Mouse (Mus musculus) heart, adult 2 months (tissue): ENCODE results near the gene Tspan9. TPM values are rescaled to one million over a fixed set of nuclear protein-coding genes. Genes with fewer than 3 reads are reported as not detected.

ENCODE experiments used
- DNase-seq, 2 experiments: peaks; one replicate each; pipeline ENCODE4 v3.0.0; 2021
- H3K27ac ChIP-seq: fragments of 200-600 bp; 2 replicates; pipeline ENCODE4 v1.8.1; 2022
- H3K27me3 ChIP-seq: fragments of 200-500 bp; 2 replicates; pipeline ENCODE4 v1.6.1; 2012; ENCODE audit warnings: mild to moderate bottlenecking, low read length, inconsistent platforms, mixed read lengths; ENCODE audit not compliant: control insufficient read depth, insufficient read depth
- H3K36me3 ChIP-seq: fragments of 200-500 bp; 2 replicates; pipeline ENCODE4 v1.6.1; 2012; ENCODE audit warnings: low read length, inconsistent platforms; ENCODE audit not compliant: control insufficient read depth, insufficient read depth
- H3K4me1 ChIP-seq: fragments of 200-500 bp; 2 replicates; pipeline ENCODE4 v1.6.1; 2011; ENCODE audit warnings: low read length; ENCODE audit not compliant: control insufficient read depth, insufficient read depth
- H3K4me3 ChIP-seq: fragments of 200-600 bp; 2 replicates; pipeline ENCODE4 v1.8.1; 2022
- H3K79me2 ChIP-seq: fragments of 200-500 bp; replicated peaks from 2 replicates; pipeline ENCODE4 v1.6.1; 2012; ENCODE audit warnings: mild to moderate bottlenecking, inconsistent platforms, low read length, moderate library complexity, mixed read lengths; ENCODE audit not compliant: control insufficient read depth, insufficient read depth
- H3K9ac ChIP-seq: fragments of 200-500 bp; 2 replicates; pipeline ENCODE4 v1.6.1; 2012; ENCODE audit warnings: low read depth, mild to moderate bottlenecking, control low read depth, inconsistent platforms, low read length, mixed read lengths
- CTCF ChIP-seq: fragments of 200-600 bp; IDR thresholded peaks from 2 replicates; pipeline ENCODE4 v1.8.1; 2022; ENCODE audit warnings: antibody characterized with exemption, mild to moderate bottlenecking, moderate library complexity
- EP300 ChIP-seq: fragments of 200-500 bp; IDR thresholded peaks from 2 replicates; pipeline ENCODE4 v1.6.1; 2011; ENCODE audit warnings: low read depth, low read length, control low read depth; ENCODE audit not compliant: insufficient read depth
- POLR2A ChIP-seq: fragments of 200-500 bp; IDR thresholded peaks from 2 replicates; pipeline ENCODE4 v1.6.1; 2011; ENCODE audit warnings: mild to moderate bottlenecking, low read depth, low read length, control low read depth; ENCODE audit not compliant: insufficient read depth
- WGBS: fragments of 180-500 bp; shearing (Covaris S2); methylation state at CpG from one replicate; pipeline ENCODE4 v1.1.7; 2018; 5-methylcytosine and 5-hydroxymethylcytosine counted together
- intact Hi-C: fragments of 180-260 bp; cut with DNase I; formaldehyde crosslinking; loops from one replicate; pipeline ENCODE4 v1.15.1; 2025
- polyA plus RNA-seq: library from polyadenylated mRNA; depleted of rRNA; stranded (reverse); fragments of >200 nt; gene quantifications from 2 replicates; pipeline ENCODE4 v1.2.3, GENCODE M21; 2012
- total RNA-seq, 2 experiments: library from RNA; stranded (reverse); gene quantifications; 2 replicates each; pipeline ENCODE4 v1.2.3; 2021

The Tspan9 gene
- total and polyA plus RNA-seq, 3 experiments: 84.9 to 104 (median 88.5) TPM

DNA sequence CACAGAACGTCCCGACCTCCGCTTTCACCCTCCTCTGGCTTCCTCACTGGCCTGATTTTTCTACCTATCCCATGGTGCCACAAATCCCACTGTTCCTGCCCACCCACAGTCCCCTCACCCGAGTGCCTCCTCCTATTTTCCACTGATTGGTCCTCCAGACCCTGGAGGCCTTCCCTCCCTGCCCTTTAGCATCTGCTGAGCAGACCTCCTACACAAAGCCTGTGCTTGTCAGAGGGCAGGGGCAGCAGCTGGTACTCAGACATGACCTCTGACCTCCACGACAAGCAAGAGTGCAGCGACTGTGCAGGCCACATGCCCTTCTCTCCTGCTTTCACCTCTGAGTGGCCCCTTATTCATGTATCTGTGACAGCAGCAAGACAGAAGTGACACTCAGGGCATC is 121.2 kb downstream of the Tspan9 start:
- Histone ChIP-seq H3K79me2 (no peaks in the 10 kb centered on the region; the same call in 1 of the 2 replicates), H3K9ac (no peak overlapping the region), H3K36me3 (no peaks in the 10 kb centered on the region), H3K27ac (no peak overlapping the region), H3K27me3 (no peaks in the 10 kb centered on the region), H3K4me1 (peaks cover 2% of the 10 kb centered on the region; the same call in 1 of the 2 replicates), H3K4me3 (no peak overlapping the region)
- no peak for DNase-seq
- TF ChIP-seq EP300 (no peak), POLR2A (no peak), CTCF (no peak)
- intact Hi-C loops: no loop called here
- 76% methylated on average over 6 of the region's 6 CpGs for WGBS

DNA sequence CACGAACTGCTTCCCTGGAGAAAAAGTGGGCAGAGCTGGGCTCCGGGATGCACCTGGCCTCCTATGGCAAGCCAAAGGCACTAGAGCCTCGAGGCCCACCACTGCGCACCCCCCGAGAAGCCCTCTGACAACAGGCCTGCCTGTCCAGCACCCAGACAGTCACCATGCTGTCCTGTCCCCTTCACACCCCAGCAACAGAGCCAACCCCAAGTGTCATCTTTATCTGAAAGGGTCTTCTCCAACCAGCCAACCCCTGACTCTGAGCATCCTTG is 121.5 kb downstream of the Tspan9 start:
- Histone ChIP-seq H3K4me1 (peaks cover 2% of the 10 kb centered on the region; the same call in 1 of the 2 replicates), H3K36me3 (no peaks in the 10 kb centered on the region), H3K27me3 (no peaks in the 10 kb centered on the region), H3K4me3 (no peak overlapping the region), H3K9ac (no peak overlapping the region), H3K27ac (no peak overlapping the region), H3K79me2 (no peaks in the 10 kb centered on the region; the same call in 1 of the 2 replicates)
- DNase-seq: no peak
- WGBS: 82% methylated on average over 5 of the region's 5 CpGs
- TF ChIP-seq EP300: no peak
- TF ChIP-seq CTCF: no peak
- TF ChIP-seq POLR2A: no peak
- intact Hi-C loops: no loop called here

- WGBS: 43% methylated on average over 10 of the region's 10 CpGs
- Histone ChIP-seq H3K9ac (no peak overlapping the region), H3K4me1 (peaks cover 2% of the 10 kb centered on the region; the same call in 1 of the 2 replicates), H3K27me3 (no peaks in the 10 kb centered on the region), H3K4me3 (no peak overlapping the region), H3K27ac (no peak overlapping the region), H3K79me2 (no peaks in the 10 kb centered on the region; the same call in 1 of the 2 replicates), H3K36me3 (no peaks in the 10 kb centered on the region)
- intact Hi-C loops: no loop called here
- TF ChIP-seq CTCF (no peak), EP300 (no peak), POLR2A (no peak)
- no peak for DNase-seq
These were observed 122.1 kb downstream of the Tspan9 start for GRCm38 (mm10) chr6:128021106-128021930.

DNA sequence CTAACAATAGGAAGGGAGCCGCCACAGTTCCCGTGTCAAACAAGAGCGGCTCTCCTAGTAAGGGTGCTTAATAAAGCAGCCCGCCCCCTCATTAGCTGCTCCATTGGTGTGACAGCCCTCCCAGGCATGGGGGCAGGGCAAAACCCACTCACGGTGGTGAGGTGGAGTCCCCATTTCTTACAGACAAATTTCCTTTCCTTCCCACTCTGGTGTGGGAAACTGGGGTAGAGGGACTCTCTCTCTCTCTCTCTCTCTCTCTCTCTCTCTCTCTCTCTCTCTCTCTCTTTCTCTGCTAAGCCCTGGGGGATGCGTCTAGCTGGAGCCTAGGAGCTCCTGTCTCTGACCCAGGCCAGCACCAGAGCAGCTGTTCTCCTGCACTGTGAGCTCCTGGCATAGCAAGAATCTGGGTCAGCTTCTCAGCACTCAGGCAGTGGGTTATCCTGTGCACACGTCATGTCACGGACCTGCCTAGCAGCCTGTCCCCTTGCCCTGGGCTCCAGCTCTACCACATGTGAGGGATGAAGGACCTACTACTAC is 122.8 kb downstream of the Tspan9 start:
- WGBS: 58% methylated on average over 8 of the region's 8 CpGs
- no peak overlapping the region for H3K4me3 ChIP-seq
- H3K27me3 ChIP-seq: no peaks in the 10 kb centered on the region
- no peak for DNase-seq
- peaks cover 2% of the 10 kb centered on the region; the same call in 1 of the 2 replicates for H3K4me1 ChIP-seq
- H3K9ac ChIP-seq: no peak overlapping the region
- intact Hi-C loops: no loop called here
- no peaks in the 10 kb centered on the region; the same call in 1 of the 2 replicates for H3K79me2 ChIP-seq
- H3K27ac ChIP-seq: no peak overlapping the region
- H3K36me3 ChIP-seq: no peaks in the 10 kb centered on the region
- TF ChIP-seq CTCF (no peak), POLR2A (no peak), EP300 (no peak)

GRCm38 (mm10) chr6:128020053-128020452 is 123.3 kb downstream of the Tspan9 start:
- H3K27ac ChIP-seq: no peak overlapping the region
- intact Hi-C loops: no loop called here
- peaks cover 2% of the 10 kb centered on the region; the same call in 1 of the 2 replicates for H3K4me1 ChIP-seq
- no peaks in the 10 kb centered on the region; the same call in 1 of the 2 replicates for H3K79me2 ChIP-seq
- no peaks in the 10 kb centered on the region for H3K36me3 ChIP-seq
- H3K4me3 ChIP-seq: no peak overlapping the region
- WGBS: 82% methylated on average over 4 of the region's 4 CpGs
- no peaks in the 10 kb centered on the region for H3K27me3 ChIP-seq
- no peak for DNase-seq
- no peak overlapping the region for H3K9ac ChIP-seq
- TF ChIP-seq CTCF (no peak), POLR2A (no peak), EP300 (no peak)

- H3K79me2 ChIP-seq: no peaks in the 10 kb centered on the region; the same call in 1 of the 2 replicates
- no peak overlapping the region for H3K27ac ChIP-seq
- H3K36me3 ChIP-seq: no peaks in the 10 kb centered on the region
- H3K4me1 ChIP-seq: peaks cover 2% of the 10 kb centered on the region; the same call in 1 of the 2 replicates
- intact Hi-C loops: no loop called here
- H3K4me3 ChIP-seq: no peak overlapping the region
- no peak for DNase-seq
- TF ChIP-seq POLR2A (no peak), EP300 (no peak)
- 84% methylated on average over 7 of the region's 7 CpGs for WGBS
- H3K27me3 ChIP-seq: no peaks in the 10 kb centered on the region
- no peak overlapping the region for H3K9ac ChIP-seq
These were observed 124.3 kb downstream of the Tspan9 start for GRCm38 (mm10) chr6:128019119-128019518.
